Mouse (Mus musculus): ENCODE results near the gene Lmo2. TPM values are rescaled to one million over a fixed set of nuclear protein-coding genes. Genes with fewer than 3 reads are reported as not detected.

Gene Lmo2
- polyA plus RNA-seq, 1 experiment from 2014 or later: 19.8 TPM

GRCm38 (mm10) chr2:103931511-103931911 is 26.3 kb upstream of the Lmo2 start:
- no peak for ATAC-seq
- Histone ChIP-seq H3K27me3 (no peaks in the 10 kb centered on the region), H3K27ac (no peak overlapping the region), H3K4me3 (no peak overlapping the region), H3K9ac (no peak overlapping the region), H3K4me1 (peaks cover 26% of the 10 kb centered on the region), H3K4me2 (no peak overlapping the region), H3K9me3 (replicated peaks) (no peaks in the 10 kb centered on the region), H3K36me3 (ENCODE audit: poor library complexity, severe bottlenecking) (no peaks in the 10 kb centered on the region)
- WGBS: 81% methylated on average over 7 of the region's 7 CpGs

- Histone ChIP-seq H3K4me1 (peaks cover 26% of the 10 kb centered on the region), H3K36me3 (ENCODE audit: poor library complexity, severe bottlenecking) (no peaks in the 10 kb centered on the region), H3K9ac (no peak overlapping the region), H3K27me3 (no peaks in the 10 kb centered on the region), H3K4me2 (no peak overlapping the region), H3K9me3 (replicated peaks) (no peaks in the 10 kb centered on the region), H3K27ac (no peak overlapping the region), H3K4me3 (no peak overlapping the region)
- WGBS: 50% methylated on average over 2 of the region's 2 CpGs
- no peak for ATAC-seq
Observed at GRCm38 (mm10) chr2:103932025-103932424, 25.8 kb upstream of the Lmo2 start.

DNA sequence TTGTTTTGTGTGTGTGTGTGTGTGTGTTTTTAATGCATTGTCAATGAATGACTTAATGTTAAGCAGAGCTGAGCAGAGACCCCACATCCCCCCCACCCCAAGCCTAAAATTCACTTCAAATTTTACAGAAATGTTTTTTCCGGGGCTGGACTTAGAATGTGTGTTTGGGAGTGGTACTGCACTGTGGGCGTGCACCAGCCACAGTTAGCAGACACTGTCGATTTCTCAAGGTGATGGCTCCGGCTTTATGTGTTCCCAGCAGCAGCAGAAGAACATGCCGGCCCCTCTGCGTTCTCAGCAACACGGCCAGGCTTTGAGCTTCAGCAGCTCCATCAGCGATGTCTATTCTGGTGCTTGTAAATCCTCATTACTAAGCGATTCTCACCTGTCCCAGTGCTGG is 25.3 kb upstream of the Lmo2 start:
- Histone ChIP-seq H3K4me3 (no peak overlapping the region), H3K9ac (no peak overlapping the region), H3K27ac (no peak overlapping the region), H3K4me2 (no peak overlapping the region), H3K36me3 (ENCODE audit: poor library complexity, severe bottlenecking) (no peaks in the 10 kb centered on the region), H3K27me3 (no peaks in the 10 kb centered on the region), H3K9me3 (replicated peaks) (no peaks in the 10 kb centered on the region), H3K4me1 (peaks cover 25% of the 10 kb centered on the region)
- WGBS: 83% methylated on average over 9 of the region's 9 CpGs
- no peak for ATAC-seq

DNA sequence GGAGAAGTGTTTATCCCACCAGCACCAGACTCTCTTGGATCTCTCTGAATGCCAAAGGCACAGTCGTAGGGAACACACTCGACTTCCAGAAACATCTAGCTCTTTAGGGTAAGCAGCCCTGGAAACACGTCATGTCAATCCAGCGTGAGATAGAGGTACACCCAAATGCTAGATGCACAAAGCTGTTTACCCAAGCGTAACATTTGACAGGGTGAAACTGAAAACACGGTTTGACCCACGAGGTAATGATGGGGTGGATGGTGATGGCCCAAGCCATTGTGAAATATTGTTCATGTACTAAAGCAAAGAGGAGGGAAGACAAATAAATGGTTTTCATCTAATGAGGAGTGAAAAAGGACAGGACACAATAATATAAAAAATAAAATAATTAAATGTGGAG is 23.5 kb upstream of the Lmo2 start:
- ATAC-seq: no peak
- Histone ChIP-seq H3K36me3 (ENCODE audit: poor library complexity, severe bottlenecking) (no peaks in the 10 kb centered on the region), H3K4me1 (peaks cover 13% of the 10 kb centered on the region; the same call in 1 of the 2 replicates), H3K27ac (no peak overlapping the region), H3K4me2 (no peak overlapping the region), H3K4me3 (no peak overlapping the region), H3K27me3 (no peaks in the 10 kb centered on the region), H3K9ac (no peak overlapping the region), H3K9me3 (replicated peaks) (no peaks in the 10 kb centered on the region)
- WGBS: 19% methylated on average over 7 of the region's 7 CpGs

- WGBS: 88% methylated on average over 3 of the region's 3 CpGs
- Histone ChIP-seq H3K4me3 (no peak overlapping the region), H3K36me3 (ENCODE audit: poor library complexity, severe bottlenecking) (no peaks in the 10 kb centered on the region), H3K27ac (no peak overlapping the region), H3K4me1 (peaks cover 13% of the 10 kb centered on the region; the same call in 1 of the 2 replicates), H3K9ac (no peak overlapping the region), H3K9me3 (replicated peaks) (no peaks in the 10 kb centered on the region), H3K27me3 (no peaks in the 10 kb centered on the region), H3K4me2 (no peak overlapping the region)
- no peak for ATAC-seq
Observed at GRCm38 (mm10) chr2:103934670-103935069, 23.1 kb upstream of the Lmo2 start.

DNA sequence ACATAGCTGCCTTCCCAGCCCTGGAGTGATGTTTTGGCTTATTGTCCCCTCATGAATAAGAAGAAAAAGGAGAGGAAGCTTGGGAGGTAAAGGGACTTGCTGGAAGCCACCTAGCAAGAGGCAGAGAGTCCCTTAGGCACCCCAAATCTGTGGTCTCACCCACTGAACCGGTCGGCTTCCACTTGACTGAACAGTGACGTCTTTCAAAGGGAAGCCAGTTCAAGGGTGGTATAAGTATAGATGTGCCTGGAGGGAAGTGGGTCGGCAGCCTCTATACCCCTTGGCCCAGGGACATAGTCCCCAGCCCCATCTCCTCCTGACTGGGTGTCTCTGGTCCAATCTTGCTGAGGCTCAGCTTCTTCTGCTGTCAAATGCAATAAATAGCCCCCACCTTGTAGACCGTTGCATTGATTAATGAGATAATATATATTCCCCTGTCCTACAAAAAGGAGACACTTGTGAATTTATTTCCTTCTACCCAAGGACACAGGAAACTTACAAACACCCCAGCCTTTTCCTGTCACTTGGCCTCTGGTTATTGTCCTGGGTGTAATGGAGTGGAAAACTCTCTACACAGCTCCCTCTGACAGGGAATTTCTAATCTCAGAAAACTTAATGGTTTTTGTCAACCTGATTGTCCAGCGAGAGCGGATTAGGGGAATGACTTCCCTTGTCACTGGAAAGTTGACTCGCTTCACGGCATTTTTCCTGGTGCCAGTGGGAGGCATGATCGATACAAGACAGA is 21.9 kb upstream of the Lmo2 start:
- ATAC-seq: no peak
- WGBS: 33% methylated on average over 10 of the region's 10 CpGs
- no peak overlapping the region for H3K27ac ChIP-seq

DNA sequence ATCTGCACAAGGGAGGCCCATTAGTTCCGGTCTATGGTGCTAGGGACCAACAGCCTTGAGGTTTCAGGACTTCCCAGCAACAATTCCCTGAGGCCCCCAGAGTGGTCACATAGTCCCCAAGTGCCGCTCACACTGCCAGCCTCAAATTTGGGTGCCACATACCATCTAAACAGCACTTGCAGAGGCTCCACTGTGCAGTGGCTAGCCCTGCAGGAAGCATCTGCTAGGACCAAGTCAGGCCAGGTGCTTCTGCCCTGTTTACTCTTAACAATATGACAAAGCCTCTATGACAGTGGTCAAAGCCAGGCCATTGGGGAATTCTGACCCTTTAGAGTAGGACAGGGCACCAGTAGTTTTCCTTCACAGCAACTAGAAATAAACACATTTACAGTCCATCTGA is 21.1 kb upstream of the Lmo2 start:
- Histone ChIP-seq H3K4me1 (no peaks in the 10 kb centered on the region), H3K4me3 (no peak overlapping the region), H3K4me2 (no peak overlapping the region), H3K9ac (no peak overlapping the region), H3K9me3 (replicated peaks) (no peaks in the 10 kb centered on the region), H3K27ac (no peak overlapping the region), H3K27me3 (no peaks in the 10 kb centered on the region), H3K36me3 (ENCODE audit: poor library complexity, severe bottlenecking) (no peaks in the 10 kb centered on the region)
- 80% methylated on average over 2 of the region's 2 CpGs for WGBS
- ATAC-seq: no peak

More for the DNA sequence above, 21.9 kb upstream of the Lmo2 start:
- Histone ChIP-seq H3K9ac (no peak overlapping the region), H3K4me2 (no peak overlapping the region), H3K4me1 (peaks cover 2% of the 10 kb centered on the region; the same call in 1 of the 2 replicates), H3K36me3 (ENCODE audit: poor library complexity, severe bottlenecking) (no peaks in the 10 kb centered on the region), H3K9me3 (replicated peaks) (no peaks in the 10 kb centered on the region), H3K4me3 (no peak overlapping the region), H3K27me3 (no peaks in the 10 kb centered on the region)

DNA sequence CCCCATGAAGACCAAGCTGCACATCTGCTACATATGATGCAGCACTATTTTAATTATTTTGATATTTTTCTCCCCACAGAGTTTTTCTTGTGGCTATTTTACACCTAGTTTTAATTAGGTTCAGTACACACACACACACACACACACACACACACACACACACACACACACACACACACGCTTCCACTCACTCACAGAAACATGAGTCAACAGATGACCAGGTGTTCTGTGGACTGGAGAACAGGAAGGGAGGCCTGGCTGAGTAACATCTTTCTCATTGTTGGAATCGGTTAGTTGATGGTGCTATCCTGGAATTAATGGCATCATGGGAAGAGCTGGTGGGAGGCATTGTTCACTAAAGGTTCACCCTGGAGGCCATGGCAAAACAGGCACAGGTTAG is 20.1 kb upstream of the Lmo2 start:
- Histone ChIP-seq H3K27ac (no peak overlapping the region), H3K4me3 (no peak overlapping the region), H3K36me3 (ENCODE audit: poor library complexity, severe bottlenecking) (no peaks in the 10 kb centered on the region), H3K9ac (no peak overlapping the region), H3K9me3 (replicated peaks) (no peaks in the 10 kb centered on the region), H3K4me1 (no peaks in the 10 kb centered on the region), H3K27me3 (no peaks in the 10 kb centered on the region), H3K4me2 (no peak overlapping the region)
- WGBS: 72% methylated on average over 2 of the region's 2 CpGs
- ATAC-seq: no peak

DNA sequence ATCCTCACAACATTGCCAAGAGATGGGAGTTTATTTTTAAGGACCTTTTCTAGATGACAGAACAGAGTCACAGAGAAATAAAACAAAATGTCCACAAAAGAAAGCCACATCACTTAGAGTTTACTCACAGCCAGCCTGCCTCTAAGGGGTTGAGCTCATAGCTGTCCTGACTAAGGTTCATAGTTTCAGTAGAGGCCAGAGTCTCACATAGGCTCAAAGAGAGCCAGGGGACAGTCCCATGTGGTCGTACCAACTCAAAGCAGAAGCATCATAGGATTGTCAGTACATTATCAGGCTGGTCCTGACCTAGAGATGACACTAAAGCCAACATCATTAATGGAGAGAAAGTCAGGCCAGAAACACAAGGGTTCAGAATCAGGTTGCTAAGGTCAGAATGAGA is 19.2 kb upstream of the Lmo2 start:
- no peaks in the 10 kb centered on the region for H3K36me3 ChIP-seq (ENCODE audit: poor library complexity, severe bottlenecking)
- no peak overlapping the region for H3K4me2 ChIP-seq
- H3K27ac ChIP-seq: no peak overlapping the region
- no peaks in the 10 kb centered on the region for H3K4me1 ChIP-seq
- H3K9ac ChIP-seq: no peak overlapping the region
- WGBS: 79% methylated on average over 1 of the region's 1 CpGs
- ATAC-seq: no peak
- no peaks in the 10 kb centered on the region for H3K27me3 ChIP-seq
- H3K9me3 ChIP-seq (replicated peaks): no peaks in the 10 kb centered on the region
- no peak overlapping the region for H3K4me3 ChIP-seq

- Histone ChIP-seq H3K4me2 (no peak overlapping the region), H3K36me3 (ENCODE audit: poor library complexity, severe bottlenecking) (no peaks in the 10 kb centered on the region), H3K4me1 (no peaks in the 10 kb centered on the region), H3K27me3 (no peaks in the 10 kb centered on the region), H3K27ac (no peak overlapping the region), H3K9ac (no peak overlapping the region), H3K9me3 (replicated peaks) (no peaks in the 10 kb centered on the region), H3K4me3 (no peak overlapping the region)
- no peak for ATAC-seq
Observed at GRCm38 (mm10) chr2:103939003-103939402, 18.8 kb upstream of the Lmo2 start.

DNA sequence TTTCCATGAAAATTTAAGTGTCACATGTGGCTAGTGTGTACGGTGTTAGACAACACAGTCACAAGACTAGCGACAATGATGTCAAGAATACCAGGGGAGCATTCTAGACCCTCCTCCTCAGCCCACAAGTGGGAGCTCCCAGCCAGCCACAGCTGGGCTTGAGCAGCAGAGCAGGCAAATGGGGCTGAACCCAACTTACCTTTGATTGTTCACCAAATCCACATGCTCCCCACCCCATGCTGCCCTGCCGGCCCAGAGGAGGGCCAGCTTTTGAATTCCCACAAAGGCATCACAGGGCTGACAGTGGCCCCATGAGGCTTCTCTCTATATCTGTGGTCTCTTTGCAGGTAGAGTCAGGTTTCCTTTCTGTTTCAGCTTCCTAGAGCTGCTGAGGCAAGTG is 16.7 kb upstream of the Lmo2 start:
- Histone ChIP-seq H3K9me3 (replicated peaks) (no peaks in the 10 kb centered on the region), H3K4me1 (no peaks in the 10 kb centered on the region), H3K4me2 (no peak overlapping the region), H3K27ac (no peak overlapping the region), H3K9ac (no peak overlapping the region), H3K4me3 (no peak overlapping the region), H3K36me3 (ENCODE audit: poor library complexity, severe bottlenecking) (no peaks in the 10 kb centered on the region), H3K27me3 (no peaks in the 10 kb centered on the region)
- ATAC-seq: no peak
- WGBS: 68% methylated on average over 3 of the region's 3 CpGs

DNA sequence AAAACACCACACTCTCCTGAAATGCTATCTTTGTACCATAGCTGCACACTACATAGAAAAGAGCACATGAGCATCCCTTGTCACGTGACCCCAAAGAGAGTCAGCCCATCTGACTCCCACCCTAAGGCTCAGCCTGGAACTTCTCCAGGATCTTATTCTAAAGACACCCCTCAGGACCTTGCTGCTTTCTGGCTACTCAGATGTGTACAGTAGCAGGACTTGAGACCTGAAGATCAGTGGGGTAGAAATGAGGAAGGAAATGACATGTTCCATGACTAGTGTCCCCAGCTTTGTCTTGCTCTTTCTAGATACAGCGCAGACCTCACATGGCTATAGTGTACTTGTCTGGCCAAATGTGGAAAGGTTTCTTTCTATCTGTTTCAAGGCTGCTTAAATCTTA is 12.9 kb upstream of the Lmo2 start:
- H3K9ac ChIP-seq: no peak overlapping the region
- no peaks in the 10 kb centered on the region for H3K36me3 ChIP-seq (ENCODE audit: poor library complexity, severe bottlenecking)
- ATAC-seq: no peak
- no peak overlapping the region for H3K4me3 ChIP-seq
- 89% methylated on average over 2 of the region's 2 CpGs for WGBS
- H3K9me3 ChIP-seq (replicated peaks): no peaks in the 10 kb centered on the region
- no peaks in the 10 kb centered on the region for H3K27me3 ChIP-seq
- no peaks in the 10 kb centered on the region for H3K4me1 ChIP-seq
- H3K4me2 ChIP-seq: no peak overlapping the region
- no peak overlapping the region for H3K27ac ChIP-seq

- WGBS: 81% methylated on average over 5 of the region's 5 CpGs
- Histone ChIP-seq H3K4me2 (no peak overlapping the region), H3K4me3 (no peak overlapping the region), H3K9me3 (replicated peaks) (no peaks in the 10 kb centered on the region), H3K27ac (no peak overlapping the region), H3K36me3 (ENCODE audit: poor library complexity, severe bottlenecking) (no peaks in the 10 kb centered on the region), H3K27me3 (no peaks in the 10 kb centered on the region), H3K4me1 (no peaks in the 10 kb centered on the region), H3K9ac (no peak overlapping the region)
- no peak for ATAC-seq
Observed at GRCm38 (mm10) chr2:103945571-103946092, 12.2 kb upstream of the Lmo2 start.

Measured in forebrain, embryonic 13.5 days (tissue).